Mouse (Mus musculus) layer of hippocampus, adult 9-11 months (tissue): ENCODE data around the gene Rexo1.

Source experiments
- DNase-seq: peaks from one replicate; pipeline ENCODE4 v3.0.0; 2022

Rexo1 gene

GRCm38 (mm10) chr10:80503599-80504220 lies 57.6 kb downstream of the Rexo1 start:
- no peak for DNase-seq

GRCm38 (mm10) chr10:80502819-80503314 lies 58.5 kb downstream of the Rexo1 start:
- DNase-seq = no peak

- no peak for DNase-seq
Observed at GRCm38 (mm10) chr10:80502291-80502690, 59.1 kb downstream of the Rexo1 start.

- DNase-seq = no peak
Observed at GRCm38 (mm10) chr10:80496421-80496820, 64.9 kb downstream of the Rexo1 start.

GRCm38 (mm10) chr10:80495901-80496300 lies 65.5 kb downstream of the Rexo1 start:
- DNase-seq = no peak

- no peak for DNase-seq
Observed at GRCm38 (mm10) chr10:80494732-80495131, 66.6 kb downstream of the Rexo1 start, which contains the start of gene Onecut3. TSS of gene Onecut3 (plus strand) at chr10:80494835.
